Mouse (Mus musculus) myocyte (in vitro differentiated cells): ENCODE data around the gene Wwox. TPM values are rescaled to one million over a fixed set of nuclear protein-coding genes. Genes with fewer than 3 reads are reported as not detected.

Experiments used
- H3K27me3 ChIP-seq: one replicate; pipeline ENCODE4 v1.6.1; 2011; ENCODE audit not compliant: control insufficient read depth, insufficient read depth, insufficient read length
- H3K36me3 ChIP-seq: one replicate; pipeline ENCODE4 v1.6.1; 2011; ENCODE audit not compliant: control insufficient read depth, insufficient read depth
- H3K4me2 ChIP-seq: one replicate; pipeline ENCODE4 v1.6.1; 2011; ENCODE audit warnings: low read depth, control low read depth
- H3K4me3 ChIP-seq: one replicate; pipeline ENCODE4 v1.5.1; 2011; ENCODE audit warnings: mild to moderate bottlenecking, control low read depth, moderate library complexity
- H3K79me2 ChIP-seq: one replicate; pipeline ENCODE4 v1.6.1; 2011; ENCODE audit not compliant: control insufficient read depth, insufficient read depth
- H3ac ChIP-seq: one replicate; pipeline ENCODE4 v1.6.1; 2011; ENCODE audit not compliant: control insufficient read depth, insufficient read length
- CEBPB ChIP-seq: IDR thresholded peaks from 2 replicates; pipeline ENCODE4 v1.6.1; 2011; ENCODE audit warnings: mild to moderate bottlenecking, moderate library complexity; ENCODE audit not compliant: poor library complexity, insufficient read depth, severe bottlenecking
- E2F4 ChIP-seq: IDR thresholded peaks from one replicate; pipeline ENCODE4 v1.6.1; 2011; ENCODE audit warnings: mild to moderate bottlenecking, control low read depth, moderate library complexity; ENCODE audit not compliant: insufficient read depth
- MAX ChIP-seq: IDR thresholded peaks from one replicate; pipeline ENCODE4 v1.6.1; 2011; ENCODE audit warnings: low read depth, mild to moderate bottlenecking, control low read depth
- MYOD1 ChIP-seq, 3 experiments: IDR thresholded peaks; one replicate each; pipeline ENCODE4 v1.6.1; 2011; ENCODE audit warnings: control low read depth in 2 of 3, low read depth in 2 of 3, mild to moderate bottlenecking in 2 of 3, moderate library complexity in 1 of 3; ENCODE audit not compliant: insufficient read length in 2 of 3, control insufficient read depth in 1 of 3
- MYOG ChIP-seq, 3 experiments: IDR thresholded peaks; one replicate each; pipeline ENCODE4 v1.6.1; 2011; ENCODE audit warnings: control low read depth in 2 of 3, low read depth in 2 of 3, mild to moderate bottlenecking in 2 of 3; ENCODE audit not compliant: insufficient read length in 2 of 3, control insufficient read depth in 1 of 3, insufficient read depth in 1 of 3
- POLR2A ChIP-seq: IDR thresholded peaks from one replicate; pipeline ENCODE4 v1.6.1; 2011; ENCODE audit warnings: low read depth, mild to moderate bottlenecking, control low read depth, moderate library complexity; ENCODE audit not compliant: insufficient read length
- POLR2AphosphoS2 ChIP-seq: IDR thresholded peaks from one replicate; pipeline ENCODE4 v1.6.1; 2011; ENCODE audit warnings: low read depth, control low read depth; ENCODE audit not compliant: insufficient read length
- REST ChIP-seq: IDR thresholded peaks from one replicate; pipeline ENCODE4 v1.6.1; 2011; ENCODE audit warnings: mild to moderate bottlenecking, control low read depth, moderate library complexity; ENCODE audit not compliant: insufficient read depth, insufficient read length
- SRF ChIP-seq: IDR thresholded peaks from one replicate; pipeline ENCODE4 v1.6.1; 2011; ENCODE audit warnings: low read depth; ENCODE audit not compliant: control insufficient read depth, insufficient read length
- TCF12 ChIP-seq: IDR thresholded peaks from one replicate; pipeline ENCODE4 v1.6.1; 2011; ENCODE audit warnings: mild to moderate bottlenecking, control low read depth; ENCODE audit not compliant: poor library complexity, insufficient read depth, severe bottlenecking
- TCF3 ChIP-seq: IDR thresholded peaks from one replicate; pipeline ENCODE4 v1.6.1; 2011; ENCODE audit warnings: low read depth, control low read depth; ENCODE audit not compliant: insufficient read length
- USF1 ChIP-seq: IDR thresholded peaks from one replicate; pipeline ENCODE4 v1.6.1; 2011; ENCODE audit warnings: low read depth, mild to moderate bottlenecking, control low read depth, moderate library complexity
- polyA plus RNA-seq: library from polyadenylated mRNA; unstranded; fragments of >200 nt; fragmentation: generic; extraction: Trizol; gene quantifications from one replicate; pipeline ENCODE4 v1.2.1, GENCODE M21; 2012; ENCODE audit warnings: missing spikeins

The Wwox gene
- polyA plus RNA-seq, 1 experiment, result 8.6 TPM

GRCm38 (mm10) chr8:114491662-114492160 lies 52.3 kb downstream of the Wwox start:
- Histone ChIP-seq H3K36me3 (no peaks in the 10 kb centered on the region), H3K79me2 (no peaks in the 10 kb centered on the region), H3K4me2 (no peak overlapping the region), H3ac (no peak overlapping the region), H3K4me3 (no peak overlapping the region), H3K27me3 (no peaks in the 10 kb centered on the region)
- TF ChIP-seq E2F4 (no peak), MYOD1 (IDR thresholded peaks at IDR 0.05; ENCODE audit: control insufficient read depth in 1 of 3, insufficient read length in 2 of 3, low read depth in 2 of 3) (no peak), POLR2A (no peak), TCF12 (no peak), MYOG (IDR thresholded peaks at IDR 0.05; ENCODE audit: control insufficient read depth in 1 of 3, insufficient read depth in 1 of 3, insufficient read length in 2 of 3, low read depth in 2 of 3) (no peak), MAX (no peak), USF1 (no peak), CEBPB (no peak), TCF3 (no peak), POLR2AphosphoS2 (no peak), SRF (no peak), REST (no peak)

DNA sequence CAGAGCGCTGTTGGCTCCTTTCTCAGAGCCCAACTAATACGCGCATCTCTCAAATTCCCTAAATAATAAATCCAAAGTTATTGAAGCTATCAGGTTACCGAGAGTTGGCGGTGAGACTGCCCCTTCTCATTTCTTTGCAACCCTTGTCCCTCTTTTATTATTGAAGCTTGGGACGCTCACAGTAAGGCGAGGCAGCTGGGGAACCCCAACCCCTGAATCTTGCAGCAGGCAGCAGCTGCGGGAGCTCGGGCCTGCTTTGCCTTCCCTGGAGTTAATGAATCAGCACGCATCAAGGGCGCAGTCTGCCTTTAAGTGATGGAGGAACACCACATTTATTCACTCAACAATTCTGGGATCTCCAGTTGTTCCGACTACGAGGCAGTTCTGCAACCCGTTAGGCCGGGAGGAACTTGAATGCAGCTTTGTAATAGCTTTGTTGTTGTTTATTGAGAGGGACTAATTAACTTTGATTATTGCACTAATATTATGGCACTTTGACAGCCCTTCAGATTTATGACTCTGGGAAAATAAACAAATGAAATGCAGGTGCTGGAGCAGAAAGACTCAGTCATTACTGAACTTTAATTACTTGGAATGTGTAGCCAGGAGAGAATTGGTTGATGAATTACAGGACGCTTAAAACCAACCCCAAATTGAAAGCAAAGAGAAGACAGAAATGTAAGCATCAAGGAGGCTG lies 60.1 kb downstream of the Wwox start:
- Histone ChIP-seq H3ac (no peak overlapping the region), H3K36me3 (no peaks in the 10 kb centered on the region), H3K27me3 (no peaks in the 10 kb centered on the region), H3K4me3 (no peak overlapping the region), H3K79me2 (no peaks in the 10 kb centered on the region), H3K4me2 (no peak overlapping the region)
- TF ChIP-seq TCF12 (no peak), CEBPB (no peak), POLR2AphosphoS2 (no peak), REST (no peak), E2F4 (no peak), MYOD1 (IDR thresholded peaks at IDR 0.05; ENCODE audit: control insufficient read depth in 1 of 3, insufficient read length in 2 of 3, low read depth in 2 of 3) (no peak), USF1 (no peak)

DNA sequence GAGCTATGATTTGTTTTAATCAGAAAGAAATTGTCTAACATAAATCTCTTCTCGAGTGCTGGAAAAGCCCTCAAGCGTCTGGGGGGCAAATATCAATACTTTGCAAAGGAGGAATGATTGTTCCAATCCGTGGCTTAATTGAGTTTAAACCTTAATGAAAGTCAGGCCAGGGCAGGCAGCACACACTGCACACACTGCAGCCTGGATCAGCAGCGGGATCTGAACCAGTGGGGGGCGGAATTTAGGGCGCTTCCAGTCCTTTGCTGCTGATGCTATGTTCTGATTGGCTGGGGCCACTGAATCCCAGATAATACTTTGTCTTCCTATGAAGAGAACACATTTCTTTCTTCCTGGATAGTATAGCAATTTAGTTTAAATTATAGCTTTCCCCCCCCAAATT lies 62.5 kb downstream of the Wwox start:
- no peaks in the 10 kb centered on the region for H3K27me3 ChIP-seq
- TF ChIP-seq E2F4 (no peak), MYOD1 (IDR thresholded peaks at IDR 0.05; ENCODE audit: control insufficient read depth in 1 of 3, insufficient read length in 2 of 3, low read depth in 2 of 3) (no peak), SRF (no peak), REST (no peak), POLR2AphosphoS2 (no peak), USF1 (no peak), POLR2A (no peak), MYOG (IDR thresholded peaks at IDR 0.05; ENCODE audit: control insufficient read depth in 1 of 3, insufficient read depth in 1 of 3, insufficient read length in 2 of 3, low read depth in 2 of 3) (no peak), TCF3 (no peak), CEBPB (no peak), TCF12 (no peak), MAX (no peak)
- H3K79me2 ChIP-seq, result no peaks in the 10 kb centered on the region
- H3K36me3 ChIP-seq, result no peaks in the 10 kb centered on the region
- H3ac ChIP-seq, result no peak overlapping the region
- H3K4me3 ChIP-seq, result no peak overlapping the region
- H3K4me2 ChIP-seq, result no peak overlapping the region

DNA sequence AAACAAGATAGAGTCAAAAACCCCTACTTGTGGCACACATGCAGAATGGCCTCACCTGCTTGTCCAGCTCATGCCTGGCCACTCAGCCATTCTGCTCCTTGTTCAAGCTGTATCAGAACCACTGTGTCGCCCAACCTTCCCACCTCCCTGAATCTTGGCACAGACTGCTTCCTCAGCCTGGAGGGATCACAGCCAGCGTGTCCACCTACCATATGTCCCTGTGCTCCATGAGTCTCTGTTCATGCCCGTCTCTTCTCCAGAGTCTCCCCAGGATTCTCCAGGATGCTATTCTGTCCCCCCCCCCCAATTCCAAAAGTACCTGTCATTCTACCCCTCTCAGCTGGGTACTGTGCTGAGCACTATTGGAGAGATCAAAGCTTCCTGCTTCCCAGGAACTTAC lies 63.7 kb downstream of the Wwox start:
- Histone ChIP-seq H3K27me3 (no peaks in the 10 kb centered on the region), H3K4me3 (no peak overlapping the region), H3K4me2 (no peak overlapping the region), H3K36me3 (no peaks in the 10 kb centered on the region), H3K79me2 (no peaks in the 10 kb centered on the region), H3ac (no peak overlapping the region)
- TF ChIP-seq MYOG (IDR thresholded peaks at IDR 0.05; ENCODE audit: control insufficient read depth in 1 of 3, insufficient read depth in 1 of 3, insufficient read length in 2 of 3, low read depth in 2 of 3) (no peak), POLR2AphosphoS2 (no peak), REST (no peak)

GRCm38 (mm10) chr8:114504889-114505288 lies 65.4 kb downstream of the Wwox start:
- no peaks in the 10 kb centered on the region for H3K27me3 ChIP-seq
- no peak overlapping the region for H3K4me3 ChIP-seq
- TF ChIP-seq POLR2A, result no peak
- TF ChIP-seq TCF3, result no peak
- no peak for TF ChIP-seq SRF
- TF ChIP-seq REST, result no peak
- no peak for TF ChIP-seq MAX
- TF ChIP-seq TCF12, result no peak
- no peak for TF ChIP-seq E2F4
- TF ChIP-seq MYOD1 (IDR thresholded peaks at IDR 0.05; ENCODE audit: control insufficient read depth in 1 of 3, insufficient read length in 2 of 3, low read depth in 2 of 3), result no peak
- no peak for TF ChIP-seq USF1
- no peak for TF ChIP-seq MYOG (IDR thresholded peaks at IDR 0.05; ENCODE audit: control insufficient read depth in 1 of 3, insufficient read depth in 1 of 3, insufficient read length in 2 of 3, low read depth in 2 of 3)
- no peak for TF ChIP-seq POLR2AphosphoS2
- no peak for TF ChIP-seq CEBPB
- H3K4me2 ChIP-seq, result no peak overlapping the region
- H3ac ChIP-seq, result no peak overlapping the region
- no peaks in the 10 kb centered on the region for H3K79me2 ChIP-seq
- no peaks in the 10 kb centered on the region for H3K36me3 ChIP-seq
